Mouse (Mus musculus): Measurements from ENCODE around the gene Cfap97d2.
"Not testable (repeated sequence)": the region's sequence is repeated elsewhere in the genome, so short reads cannot be mapped to it uniquely, and the experiment has no call there.

DNA sequence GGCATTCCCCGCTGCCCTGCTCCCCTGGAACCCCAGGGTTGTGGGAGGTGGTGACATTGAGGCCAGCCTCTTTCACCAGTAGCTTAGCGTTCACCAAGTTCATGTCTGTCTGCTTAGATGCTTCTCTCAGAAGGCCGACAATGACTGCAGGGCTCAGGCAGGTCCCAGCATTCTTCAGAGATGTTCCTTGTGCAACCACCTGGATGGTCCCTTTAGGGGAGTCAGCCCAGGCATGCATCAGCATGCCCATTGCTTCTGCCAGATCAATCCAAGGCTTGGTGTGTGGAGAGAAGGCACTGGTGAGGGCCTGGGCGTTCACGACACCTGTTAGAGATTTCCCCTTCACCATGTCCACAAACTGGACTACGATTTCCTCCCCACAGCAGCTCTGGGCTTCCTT lies 40.5 kb downstream of the Cfap97d2 start:
- not testable (repeated sequence) for TF ChIP-seq CTCF (IDR thresholded peaks at IDR 0.05; ENCODE audit: low read depth); EP300 (optimal IDR thresholded peaks at IDR 0.05)

Data from stomach, postnatal 0 days (tissue).